Mouse (Mus musculus): ENCODE results near the gene Glud1.

DNA sequence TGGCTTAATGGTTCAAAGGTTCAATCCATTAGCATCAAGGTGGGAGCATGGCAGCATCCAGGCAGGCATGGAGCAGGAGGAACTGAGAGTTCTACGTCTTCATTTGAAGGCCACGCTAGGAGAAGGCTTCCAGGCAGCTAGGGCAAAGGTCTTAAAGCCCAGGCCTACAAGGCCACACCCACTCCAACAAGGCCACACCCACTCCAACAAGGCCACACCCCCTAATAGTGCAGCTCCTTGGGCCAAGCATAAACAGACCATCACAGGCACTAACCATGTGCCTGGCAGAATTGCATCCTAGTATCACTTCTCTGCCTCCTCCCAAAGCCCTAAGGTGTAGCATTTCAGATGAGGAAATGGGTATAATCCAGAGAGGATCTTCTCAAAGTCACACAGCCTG is 61.2 kb downstream of the Glud1 start:
- no peak for TF ChIP-seq CTCF (IDR thresholded peaks at IDR 0.05; ENCODE audit: low read depth, low read length)
- TF ChIP-seq POLR2A (IDR thresholded peaks at IDR 0.05; ENCODE audit: insufficient read depth, low read length) = no peak

Measured in ES-Bruce4 (cell line).